17 mouse cellular contexts compared by ENCODE assay signal in genomic region chr10:20975963-20976362, GRCm38 (mm10). TPM values are rescaled to one million over a fixed set of nuclear protein-coding genes. Genes with fewer than 3 reads are reported as not detected.
DNase-seq lines count a peak whose midpoint lies in the region; ATAC-seq and TF ChIP-seq lines count a peak whose summit lies in the region.
"Had no signal": no experiment of that assay in that cellular context is flagged by ENCODE, and none has a peak within 500 bp of the region (broad histone marks: within the 10 kb centered on the region; RNA-seq: fewer than 3 reads in every experiment).

No protein-coding gene starts in this region.

- no peak for ATAC-seq in liver, embryonic 14.5 days (ENCODE audit: insufficient read depth)
- ATAC-seq in megakaryocyte progenitor cell, adult 5-6 weeks (replicated peaks; ENCODE audit: poor library complexity): peak; percentile 58

- dilution Hi-C loops in CH12.LX (cut with MboI; ENCODE audit: extremely low pct_ligation_motif_present, extremely low pct_unique_long_range_greater_than_20kb, low sequenced_read_pairs): no loop called here

- WGBS in liver, embryonic 14.5 days (ENCODE audit: insufficient replicate concordance): 66% methylated on average over 3 of the region's 3 CpGs

- H3K9ac ChIP-seq in liver, embryonic 14.5 days (replicated peaks): no peak overlapping the region
- no peak overlapping the region for H3K9ac ChIP-seq in CH12.LX (ENCODE audit: insufficient read depth, low read depth)
- H3K9ac ChIP-seq: embryonic facial prominence, embryonic 15.5 days; heart, embryonic 13.5 days; limb, embryonic 13.5 days had no signal

- no peak for TF ChIP-seq POLR2A in CH12.LX (IDR thresholded peaks at IDR 0.05; ENCODE audit: low read depth, low read length)

- H3K9me3 ChIP-seq in liver, embryonic 14.5 days (ENCODE audit: control insufficient read depth, low read length): no peaks in the 10 kb centered on the region
- H3K9me3 ChIP-seq in CH12.LX (replicated peaks; ENCODE audit: low read length): no peaks in the 10 kb centered on the region
- H3K9me3 ChIP-seq: embryonic facial prominence, embryonic 15.5 days; forebrain, embryonic 10.5 days; heart, embryonic 13.5 days; limb, embryonic 13.5 days had no signal

- TF ChIP-seq CTCF in gastrocnemius, adult 2 months (IDR thresholded peaks at IDR 0.05): peak; percentile 19; the same call in 1 of the 2 replicates
- TF ChIP-seq CTCF in liver, embryonic 14.5 days (IDR thresholded peaks at IDR 0.05; ENCODE audit: low read depth): peak; percentile 55
- peak; percentile 49 to 66; a peak in 3 of 4 replicates for TF ChIP-seq CTCF in CH12.LX (conservative IDR thresholded peaks at IDR 0.05 in 1 of 2, IDR thresholded peaks at IDR 0.05 in 1 of 2; ENCODE audit: low read depth in 2 of 2, low read length in 2 of 2)

- no peak overlapping the region for H3K4me3 ChIP-seq in gastrocnemius, adult 2 months
- no peak overlapping the region for H3K4me3 ChIP-seq in liver, embryonic 14.5 days (ENCODE audit: insufficient read depth in 1 of 2, low read depth in 2 of 2, low read length in 2 of 2)
- no peak overlapping the region for H3K4me3 ChIP-seq in CH12.LX (replicated peaks in 1 of 3; ENCODE audit: low read depth in 2 of 3, low read length in 2 of 3, poor library complexity in 1 of 3)
- H3K4me3 ChIP-seq: embryonic facial prominence, embryonic 15.5 days; forebrain, embryonic 10.5 days; heart, embryonic 13.5 days; limb, embryonic 13.5 days had no signal

- intact Hi-C loops in gastrocnemius, adult 2 months (cut with DNase I): no loop called here

- H3K4me1 ChIP-seq in liver, embryonic 14.5 days (replicated peaks; ENCODE audit: control insufficient read depth in 2 of 2, insufficient read depth in 2 of 2, low read length in 1 of 2): no peaks in the 10 kb centered on the region
- H3K4me1 ChIP-seq in CH12.LX (ENCODE audit: control insufficient read depth in 1 of 2, insufficient read depth in 2 of 2): peaks cover 3 to 7% of the 10 kb centered on the region in 2 experiments
- H3K4me1 ChIP-seq: embryonic facial prominence, embryonic 15.5 days; forebrain, embryonic 10.5 days; heart, embryonic 13.5 days; limb, embryonic 13.5 days had no signal

- no peak overlapping the region for H3K4me2 ChIP-seq in liver, embryonic 14.5 days (ENCODE audit: low read depth)
- H3K4me2 ChIP-seq in CH12.LX (ENCODE audit: insufficient read depth, low read depth, poor library complexity, severe bottlenecking): no peak overlapping the region
- H3K4me2 ChIP-seq: embryonic facial prominence, embryonic 15.5 days; heart, embryonic 13.5 days; limb, embryonic 13.5 days had no signal

- DNase-seq in gastrocnemius, adult 2 months: no peak
- DNase-seq in gastrocnemius, adult 8-10 months (ENCODE audit: low spot score in 2 of 2): no peak
- no peak for DNase-seq in liver, embryonic 14.5 days (ENCODE audit: low read depth in 3 of 3, low spot score in 3 of 3)
- DNase-seq in liver (no peak), CH12.LX (ENCODE audit: extremely low read depth) (no peak)
- no peak for DNase-seq in adrenal gland, adult 2 months
- DNase-seq in cerebellum, adult 11-12 months: no peak
- DNase-seq: adrenal gland, postnatal 14 days; cerebellum, adult 8-10 months; heart, postnatal 4 days; lung, adult 18-20 months; right cerebral cortex, postnatal 14 days had no signal

- in situ Hi-C loops in CH12.LX (cut with MboI; ENCODE audit: low pct_ligation_motif_present, low pct_unique_long_range_greater_than_20kb, low sequenced_read_pairs): loop anchor here (25.0 kb wide), 1 partner anchor 311 kb away; the partner anchor contains the start of gene Hbs1l

- H3K36me3 ChIP-seq in liver, embryonic 14.5 days (replicated peaks; ENCODE audit: control insufficient read depth, insufficient read depth, low read depth): no peaks in the 10 kb centered on the region
- H3K36me3 ChIP-seq in CH12.LX (replicated peaks in 1 of 2; ENCODE audit: control insufficient read depth in 1 of 2, insufficient read depth in 1 of 2, low read length in 1 of 2): peaks cover 0 to 7% of the 10 kb centered on the region in 2 experiments

- peak; percentile 71 for TF ChIP-seq RAD21 in CH12.LX (IDR thresholded peaks at IDR 0.05; ENCODE audit: low read depth, low read length)

- no peak overlapping the region for H3K27ac ChIP-seq in gastrocnemius, adult 2 months
- no peak overlapping the region for H3K27ac ChIP-seq in liver, embryonic 14.5 days
- H3K27ac ChIP-seq in CH12.LX (ENCODE audit: insufficient read depth, low read depth): no peak overlapping the region
- H3K27ac ChIP-seq: embryonic facial prominence, embryonic 15.5 days; forebrain, embryonic 10.5 days; heart, embryonic 13.5 days; limb, embryonic 13.5 days had no signal

- no peaks in the 10 kb centered on the region for H3K79me2 ChIP-seq in CH12.LX (replicated peaks; ENCODE audit: control insufficient read depth, extremely low read depth, insufficient read depth, poor library complexity, severe bottlenecking)

- no peaks in the 10 kb centered on the region for H3K27me3 ChIP-seq in liver, embryonic 14.5 days (ENCODE audit: control insufficient read depth, insufficient read depth, low read length)
- no peaks in the 10 kb centered on the region for H3K27me3 ChIP-seq in CH12.LX (replicated peaks)
- H3K27me3 ChIP-seq: embryonic facial prominence, embryonic 15.5 days; heart, embryonic 13.5 days; limb, embryonic 13.5 days had no signal

- no peak for TF ChIP-seq EP300 in liver, embryonic 14.5 days (IDR thresholded peaks at IDR 0.05; ENCODE audit: low read depth)
- no peak for TF ChIP-seq EP300 in CH12.LX (IDR thresholded peaks at IDR 0.05; ENCODE audit: low read length)

TF ChIP-seq in CH12.LX, 34 proteins besides CTCF, POLR2A, EP300 and RAD21:
- TF ChIP-seq IRF4 (IDR thresholded peaks at IDR 0.05; ENCODE audit: low read depth, low read length) (no peak), TBP (conservative IDR thresholded peaks at IDR 0.05; ENCODE audit: low read depth, low read length) (no peak), SMC3 (IDR thresholded peaks at IDR 0.05; ENCODE audit: low read depth, low read length) (peak; percentile 36), HCFC1 (IDR thresholded peaks at IDR 0.05; ENCODE audit: low read depth, low read length) (no peak), USF1 (IDR thresholded peaks at IDR 0.05; ENCODE audit: low read depth, low read length) (no peak), GABPA (IDR thresholded peaks at IDR 0.05; ENCODE audit: insufficient replicate concordance, low read depth, low read length) (no peak)

RNA-seq across cellular contexts. Expression of gene Ahi1, which starts 23.6 kb away (rescaled TPM):
- total RNA-seq in gastrocnemius, adult 2 months (2021): 1 to 10 TPM in 1 of 2 experiments, under 1 TPM in 1; 0.74 to 1.5 TPM
- under 1 TPM; 0.39 to 0.94 (median 0.54) TPM for total RNA-seq in gastrocnemius, adult 8-10 months (2022)
- 3.5 and 4.2 TPM in 2 replicates for polyA plus RNA-seq in liver, embryonic 14.5 days (2012; rRNA removed)
- polyA plus RNA-seq in liver, embryonic 14.5 days (2014; fragmentation: Nextera tagmentation; extraction: Ambion mirVana): 4.6 and 5.3 TPM in 2 replicates
- total RNA-seq in CH12.LX (2012; rRNA removed): 2.5 and 4.6 TPM in 2 replicates
- total RNA-seq in CH12.LX (2014; rRNA removed): 3.9 and 4.2 TPM in 2 replicates
- polyA plus RNA-seq in CH12.LX (2012; ENCODE audit: insufficient read length, low read depth): 2.7 and 2.8 TPM in 2 replicates
- total RNA-seq in megakaryocyte progenitor cell, adult 5-6 weeks (2015): 6.5 and 7.6 TPM in 2 replicates
- 4.3 and 4.8 TPM in 2 replicates for total RNA-seq in megakaryocyte progenitor cell, adult 5-6 weeks (2017)
- total RNA-seq in adrenal gland, adult 2 months (2021): 10 to 100 TPM; 28.1 to 31.8 TPM
- polyA plus RNA-seq in adrenal gland, adult 2 months (2012; rRNA removed): 3.9 and 4.4 TPM in 2 replicates
